Mouse (Mus musculus) spleen, postnatal 10 days (tissue): Measurements from ENCODE around the gene Neurl1a.
A peak's percentile ranks its signal among the peaks of the same experiment; 100 is the strongest.

Source experiments
- DNase-seq, 2 experiments: peaks; one replicate each; pipeline ENCODE4 v3.0.0; 2021 to 2022; ENCODE audit warnings: low spot score in 2 of 2

The Neurl1a gene

GRCm38 (mm10) chr19:47282688-47283215, 104.1 kb downstream of the Neurl1a start:
- no peak for DNase-seq

GRCm38 (mm10) chr19:47285581-47285980, 107.0 kb downstream of the Neurl1a start:
- DNase-seq, result no peak

DNA sequence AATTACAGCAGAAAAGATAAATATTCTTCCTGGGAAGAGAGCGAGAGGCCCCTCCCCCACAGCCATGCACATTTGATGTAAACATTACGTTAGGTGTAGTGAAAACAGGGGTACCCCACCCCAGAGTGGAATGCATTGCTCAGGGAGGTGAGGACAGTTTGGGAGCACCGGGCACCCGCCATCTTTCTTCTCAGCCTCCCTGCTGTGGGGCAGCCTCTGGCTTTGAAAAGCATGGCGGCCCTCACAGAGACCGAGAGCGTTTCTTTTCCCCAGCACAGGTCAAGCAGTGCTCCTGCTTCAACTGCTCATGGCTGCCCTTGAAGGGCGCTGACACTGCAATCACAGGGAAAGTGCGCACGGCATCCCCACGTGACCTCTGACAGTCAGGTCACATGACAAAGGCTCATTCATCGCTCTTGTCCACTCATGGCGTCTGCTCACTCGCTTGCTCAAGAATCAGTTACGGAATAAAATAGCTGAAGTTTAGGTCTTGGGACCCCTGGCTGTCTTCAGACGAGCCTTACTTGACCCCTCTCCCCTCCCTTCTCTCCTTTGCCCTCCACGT, 108.3 kb downstream of the Neurl1a start:
- DNase-seq, result no peak

DNA sequence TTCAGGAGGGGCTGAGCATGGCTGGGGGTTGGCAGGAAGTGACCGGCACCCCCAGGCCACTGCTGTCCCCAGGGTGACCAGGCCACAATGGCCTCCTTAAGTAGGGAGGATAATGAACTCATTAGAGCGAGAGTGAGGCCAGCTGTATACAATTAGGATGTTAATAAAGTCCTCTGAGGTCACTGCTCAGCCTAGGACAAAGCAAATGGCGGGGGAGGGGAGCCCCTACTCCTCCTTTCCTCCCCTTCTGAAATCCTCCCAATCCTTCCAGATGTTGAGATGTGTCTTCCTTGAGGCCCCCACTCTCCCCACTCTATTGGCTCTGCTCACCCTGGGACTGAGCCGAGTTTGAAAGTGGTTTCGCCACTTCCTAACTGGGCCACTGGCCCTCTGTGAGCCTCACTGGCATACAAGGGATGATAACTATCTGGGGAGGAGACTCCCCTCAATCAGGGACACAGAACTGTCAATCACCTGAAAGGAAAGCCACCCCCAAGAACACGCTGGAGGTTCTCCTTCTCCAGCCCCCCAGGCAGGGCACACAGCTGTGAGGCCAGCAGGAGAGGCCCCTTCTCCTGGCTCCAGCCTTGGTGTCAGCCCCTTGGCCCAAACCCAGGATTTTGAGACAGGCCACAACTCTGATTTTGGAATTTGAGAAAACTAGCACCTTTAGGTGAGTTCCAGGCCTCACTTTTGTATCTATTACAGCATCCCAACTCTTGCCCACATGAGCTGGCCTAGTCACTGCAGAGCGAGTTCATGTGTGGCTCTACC, 112.9 kb downstream of the Neurl1a start:
- DNase-seq, result peak in 1 of 2 experiments; percentile 14

DNA sequence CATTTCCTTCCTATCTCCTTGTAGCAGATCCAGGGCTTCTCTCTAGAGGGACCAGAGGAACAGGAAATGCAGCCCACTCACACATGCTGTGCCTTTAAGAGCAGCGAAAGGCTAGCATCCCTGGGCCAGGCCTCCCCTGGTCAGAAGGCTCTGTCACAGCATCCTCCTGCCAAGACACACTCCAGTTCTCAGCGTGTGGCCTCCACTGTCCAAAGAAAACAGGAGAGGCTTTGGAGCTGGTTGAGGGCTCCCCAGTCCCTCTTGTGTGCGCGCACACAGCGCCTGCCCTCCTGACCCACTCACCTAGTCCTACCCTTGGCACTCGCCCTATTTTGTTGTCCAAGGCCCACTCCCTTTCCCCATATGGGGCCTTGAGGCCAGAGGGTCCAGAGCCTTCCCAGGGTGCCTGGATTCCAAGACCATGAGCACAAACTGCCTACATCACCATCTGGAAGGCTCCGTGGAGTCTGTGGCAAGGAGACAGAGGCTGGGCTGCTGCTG, 113.9 kb downstream of the Neurl1a start:
- no peak for DNase-seq

DNA sequence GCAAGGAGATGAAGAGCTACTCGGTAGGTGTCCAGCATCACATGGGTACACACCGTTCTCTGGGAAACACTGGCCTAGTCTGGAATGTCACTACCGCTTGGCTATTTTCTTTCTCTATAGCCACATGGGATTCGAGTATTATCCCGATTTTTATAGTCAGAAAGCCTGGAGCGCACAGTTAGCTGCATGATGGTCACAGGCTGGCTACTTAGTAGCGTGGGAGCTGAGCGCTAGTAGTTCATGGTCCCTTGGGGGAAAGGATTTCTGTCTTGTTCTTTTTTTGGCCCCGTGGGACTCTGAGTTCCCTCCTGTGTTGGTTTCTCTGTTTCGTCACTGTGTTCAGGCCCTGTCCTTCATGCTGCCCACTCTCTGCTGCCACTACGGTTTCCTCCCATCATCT, 119.5 kb downstream of the Neurl1a start:
- no peak for DNase-seq

- DNase-seq, result no peak
These were observed 122.9 kb downstream of the Neurl1a start for GRCm38 (mm10) chr19:47301303-47302190.

GRCm38 (mm10) chr19:47302191-47302852, 123.7 kb downstream of the Neurl1a start:
- DNase-seq, result no peak

GRCm38 (mm10) chr19:47303128-47303527, 124.5 kb downstream of the Neurl1a start:
- DNase-seq, result no peak

- no peak for DNase-seq
These were observed 125.6 kb downstream of the Neurl1a start for GRCm38 (mm10) chr19:47304170-47304745.

DNA sequence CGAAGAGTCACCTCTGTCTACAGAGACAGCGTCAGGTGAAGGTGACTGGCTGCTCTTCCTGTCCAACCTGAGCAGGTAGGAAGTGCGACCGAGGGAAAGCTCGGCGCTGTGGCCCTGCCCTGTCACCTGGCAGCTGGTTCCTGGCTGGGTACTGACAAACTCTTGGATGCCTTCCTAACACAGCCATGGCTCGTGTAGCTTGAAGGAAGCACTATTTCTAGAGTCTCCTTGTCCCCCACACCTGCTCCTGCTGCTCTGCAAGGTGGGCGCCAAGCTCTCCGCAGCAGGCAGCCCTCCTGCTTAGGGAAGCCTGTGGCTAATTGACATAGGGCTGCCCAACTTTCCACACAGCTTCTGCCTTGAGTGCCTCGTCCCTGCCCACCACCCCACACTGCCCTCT, 126.8 kb downstream of the Neurl1a start:
- no peak for DNase-seq

DNA sequence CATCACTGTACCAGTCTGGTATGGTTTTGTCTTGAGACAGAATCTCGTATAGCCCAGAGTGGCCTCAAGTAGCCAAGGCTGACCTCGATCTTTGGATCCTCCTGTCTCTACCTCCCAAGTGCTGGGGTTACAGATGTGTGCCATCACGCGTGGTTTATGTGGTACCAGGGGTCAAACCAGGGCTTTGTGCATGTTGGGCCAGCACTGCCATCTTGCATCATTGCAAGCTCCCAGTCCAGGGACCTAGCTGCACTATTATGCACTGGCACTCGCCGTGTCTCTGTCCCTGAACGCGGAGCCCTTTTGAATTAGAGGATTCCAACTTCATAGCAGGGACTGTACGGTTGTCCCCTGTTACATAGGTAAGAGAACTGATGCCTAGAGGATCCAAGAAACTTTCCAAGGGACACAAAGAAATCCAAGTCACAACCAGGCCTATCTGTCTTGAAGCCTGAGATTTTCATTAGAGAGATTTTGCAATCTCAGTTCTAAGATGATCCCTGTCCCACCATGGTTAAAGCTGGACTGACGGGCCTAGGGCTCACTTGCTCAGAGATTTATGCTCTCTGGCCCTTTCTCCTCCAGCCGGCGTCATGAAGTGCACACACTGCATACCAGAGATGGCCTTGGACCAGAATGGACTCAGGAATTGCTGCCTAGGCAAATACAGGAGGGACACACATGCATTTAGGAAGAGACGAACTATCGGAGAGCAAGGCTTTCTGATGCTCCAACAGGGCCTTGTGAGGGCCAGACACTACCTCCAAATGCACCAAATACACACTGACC, 127.7 kb downstream of the Neurl1a start:
- DNase-seq, result no peak

DNA sequence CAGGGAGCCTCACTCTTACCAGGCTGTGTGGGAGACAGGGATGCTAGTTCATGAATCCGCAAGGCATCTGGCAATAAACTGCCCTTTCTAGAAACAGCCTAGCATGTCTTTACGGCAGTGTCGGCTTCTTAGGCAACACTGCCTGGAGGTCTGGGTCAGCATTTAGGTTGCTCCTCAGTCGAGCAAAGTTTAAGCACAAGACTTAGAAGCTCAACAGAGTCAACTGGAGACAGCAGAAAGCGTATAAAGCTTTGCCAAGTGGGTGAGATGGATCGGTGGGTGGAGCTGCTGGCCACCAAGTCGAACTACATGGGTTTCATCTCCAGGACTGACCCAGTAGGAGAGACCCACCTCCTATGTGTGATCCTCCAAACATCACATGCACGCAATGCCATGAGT, 128.3 kb downstream of the Neurl1a start:
- DNase-seq, result no peak
